Mouse (Mus musculus) lung, adult 18-20 months (tissue): ENCODE measurements around the gene Ror1.
A peak's percentile ranks its signal among the peaks of the same experiment; 100 is the strongest.

Source experiments
- DNase-seq, 2 experiments: peaks; one replicate each; pipeline ENCODE4 v3.0.0; 2022; ENCODE audit warnings: mixed read lengths in 2 of 2

Ror1 gene

GRCm38 (mm10) chr4:100118676-100119075, 23.1 kb downstream of the Ror1 start:
- no peak for DNase-seq

GRCm38 (mm10) chr4:100119431-100119830, 23.8 kb downstream of the Ror1 start:
- no peak for DNase-seq

- no peak for DNase-seq
These were observed 25.0 kb downstream of the Ror1 start for GRCm38 (mm10) chr4:100120547-100120946.

GRCm38 (mm10) chr4:100122436-100122835, 26.8 kb downstream of the Ror1 start:
- DNase-seq, result no peak

GRCm38 (mm10) chr4:100123519-100123918, 27.9 kb downstream of the Ror1 start:
- no peak for DNase-seq

GRCm38 (mm10) chr4:100124056-100124455, 28.5 kb downstream of the Ror1 start:
- no peak for DNase-seq

- no peak for DNase-seq
These were observed 29.3 kb downstream of the Ror1 start for GRCm38 (mm10) chr4:100124935-100125334.

GRCm38 (mm10) chr4:100126531-100127310, 31.1 kb downstream of the Ror1 start:
- no peak for DNase-seq

- no peak for DNase-seq
These were observed 32.7 kb downstream of the Ror1 start for GRCm38 (mm10) chr4:100128026-100128922.

- DNase-seq, result peak in 1 of 2 experiments; percentile 34
These were observed 33.6 kb downstream of the Ror1 start for GRCm38 (mm10) chr4:100129201-100129600.

GRCm38 (mm10) chr4:100130771-100131475, 35.3 kb downstream of the Ror1 start:
- DNase-seq, result no peak

GRCm38 (mm10) chr4:100131488-100131887, 35.9 kb downstream of the Ror1 start:
- DNase-seq, result no peak

- no peak for DNase-seq
These were observed 36.7 kb downstream of the Ror1 start for GRCm38 (mm10) chr4:100132261-100132660.

- no peak for DNase-seq
These were observed 40.5 kb downstream of the Ror1 start for GRCm38 (mm10) chr4:100136046-100136445.

GRCm38 (mm10) chr4:100137102-100137835, 41.7 kb downstream of the Ror1 start:
- no peak for DNase-seq

GRCm38 (mm10) chr4:100141626-100142025, 46.0 kb downstream of the Ror1 start:
- no peak for DNase-seq

GRCm38 (mm10) chr4:100144744-100145143, 49.2 kb downstream of the Ror1 start:
- DNase-seq, result no peak

- peak in 1 of 2 experiments; percentile 8 for DNase-seq
These were observed 55.2 kb downstream of the Ror1 start for GRCm38 (mm10) chr4:100150797-100151196.

GRCm38 (mm10) chr4:100154560-100155130, 59.1 kb downstream of the Ror1 start:
- no peak for DNase-seq

GRCm38 (mm10) chr4:100155731-100156130, 60.1 kb downstream of the Ror1 start:
- DNase-seq, result no peak

GRCm38 (mm10) chr4:100158401-100158800, 62.8 kb downstream of the Ror1 start:
- no peak for DNase-seq

- DNase-seq, result no peak
These were observed 64.6 kb downstream of the Ror1 start for GRCm38 (mm10) chr4:100160156-100160555.
